Mouse (Mus musculus): Measurements from ENCODE around the gene Syn1.
A peak's percentile ranks its signal among the peaks of the same experiment; 100 is the strongest.

Syn1 gene

DNA sequence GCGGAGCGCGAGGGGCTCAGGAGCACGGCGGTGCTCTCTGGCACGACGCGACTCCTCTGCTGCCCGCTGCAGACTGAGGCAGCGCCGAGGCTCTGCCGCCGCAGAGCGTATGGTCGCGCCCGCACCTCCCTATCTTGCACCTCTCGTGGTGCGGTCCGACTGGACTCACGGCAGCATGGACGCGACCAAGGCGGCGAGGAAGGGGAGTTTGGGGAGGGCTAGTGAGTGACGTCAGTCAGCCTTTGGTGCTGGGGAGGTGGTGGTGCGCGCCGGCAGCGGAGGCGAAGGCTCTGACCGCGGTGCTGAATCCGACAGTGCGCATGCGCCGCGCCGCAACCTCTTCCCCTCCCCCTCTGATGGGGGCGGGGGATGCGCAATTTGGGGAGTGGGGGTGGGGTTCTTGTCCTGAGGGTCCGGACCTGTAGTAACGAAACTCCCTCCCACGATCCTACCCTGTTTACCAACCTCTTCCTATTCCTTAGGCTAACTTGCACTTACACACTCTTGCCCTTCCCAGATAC, at the start of gene Syn1:
Gene Syn1 (minus strand): TSS at position 161 of the 521 bp plus-strand sequence.
- peak; percentile 98 for DNase-seq (ENCODE audit: low read depth, low spot score)

DNA sequence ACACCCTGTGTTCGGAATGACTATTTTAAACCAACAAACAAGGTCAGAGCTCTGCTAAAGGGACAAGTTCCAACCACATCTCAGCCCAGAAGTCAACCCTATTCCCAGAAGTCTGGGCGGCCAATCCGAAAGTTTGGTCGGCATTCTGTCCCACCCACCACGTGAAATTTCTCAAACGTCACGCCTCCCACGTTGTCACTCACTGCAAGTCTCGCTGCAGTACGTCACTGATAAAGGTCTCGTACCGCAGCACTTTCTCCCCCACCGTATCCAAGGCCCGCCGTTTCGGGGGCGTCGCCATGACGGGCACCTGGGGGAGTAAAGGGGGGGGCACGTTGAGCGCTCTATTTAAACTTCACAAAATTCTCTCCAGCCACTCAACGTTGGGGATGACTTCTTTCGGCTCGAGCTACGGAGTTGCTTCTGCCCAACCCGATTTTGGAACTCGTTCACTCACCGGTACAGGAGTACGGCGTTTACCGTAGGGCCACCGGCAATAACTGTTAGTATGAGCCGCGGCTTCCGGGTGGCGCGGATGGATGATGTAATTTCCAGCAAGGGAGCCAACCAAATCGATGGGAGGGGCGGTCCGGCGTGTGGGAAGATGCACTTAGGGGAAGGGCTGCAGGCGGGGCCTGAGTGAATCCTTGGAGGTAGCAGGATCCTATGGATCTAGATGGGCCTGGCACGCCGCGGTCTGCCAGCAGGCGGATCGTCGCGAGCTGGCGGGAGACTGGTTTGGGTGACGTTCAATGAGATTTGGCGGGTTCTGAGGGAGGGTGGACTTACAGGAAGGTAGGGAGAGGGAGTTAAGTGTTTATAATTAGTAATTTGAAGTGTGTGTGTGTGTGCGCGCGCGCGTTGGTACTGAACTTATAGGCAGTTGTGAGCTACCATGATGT, 40.9 kb upstream of the Syn1 start, which contains the start of gene Uxt:
Gene Uxt (minus strand): TSS at position 541 of the 902 bp plus-strand sequence.
- DNase-seq (ENCODE audit: low read depth, low spot score), result peak; percentile 96

DNA sequence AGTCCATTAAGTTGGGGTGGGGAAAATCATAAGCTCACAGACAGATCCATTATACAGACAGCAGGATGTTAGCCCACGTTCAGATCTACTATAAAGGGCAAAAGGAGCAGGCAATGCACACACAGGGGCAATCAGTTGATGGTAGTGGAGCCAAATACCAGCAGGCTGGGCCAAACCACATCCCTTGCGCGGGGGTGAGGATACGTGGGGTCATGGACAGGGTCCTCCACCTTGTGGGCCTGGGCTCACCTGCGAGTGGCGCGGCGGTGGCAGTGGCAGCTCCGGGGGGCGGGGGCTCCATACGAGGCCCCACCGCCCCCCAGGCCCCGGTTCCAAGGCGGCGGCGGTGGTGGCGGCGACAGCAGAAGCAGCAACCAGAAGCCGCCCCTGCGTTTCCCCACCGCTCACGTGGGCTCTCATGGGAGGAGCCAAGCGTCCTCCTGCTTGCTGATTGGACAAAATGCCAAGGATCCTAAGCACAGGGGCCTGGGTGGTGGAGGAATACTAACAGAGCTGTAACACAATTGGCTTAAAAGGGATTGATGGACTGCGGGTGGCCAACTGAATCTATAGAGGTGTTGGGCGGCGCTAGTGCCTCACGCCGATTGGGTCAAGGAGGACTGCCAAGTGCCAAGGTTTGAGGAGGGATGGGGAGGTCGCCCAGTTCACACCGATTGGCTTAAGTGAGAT, 29.5 kb upstream of the Syn1 start, which contains the start of gene Elk1:
Gene Elk1 (minus strand): TSS at position 418 of the 690 bp plus-strand sequence.
- DNase-seq (ENCODE audit: low read depth, low spot score), result peak; percentile 98

DNA sequence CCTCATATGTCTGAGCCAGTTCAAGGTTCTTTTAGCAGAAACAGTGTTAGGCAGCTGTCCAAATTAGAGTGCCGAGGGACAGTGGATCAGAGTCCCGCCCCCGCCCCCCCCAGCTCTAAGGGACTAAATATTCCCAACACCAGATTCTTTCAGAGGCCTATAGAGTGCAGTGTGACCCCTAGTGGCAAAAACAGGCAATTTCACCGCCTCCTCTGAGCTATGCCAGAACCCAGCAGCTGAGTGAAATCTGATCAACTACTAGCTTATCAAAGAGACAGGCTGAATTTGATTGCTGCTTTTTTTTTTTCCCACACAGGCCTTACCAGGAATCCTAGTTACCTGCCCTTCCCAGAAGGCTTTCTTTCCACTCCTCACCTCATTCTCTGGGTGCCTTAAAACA, 25.3 kb upstream of the Syn1 start:
- DNase-seq (ENCODE audit: low read depth, low spot score), result peak; percentile 71

DNA sequence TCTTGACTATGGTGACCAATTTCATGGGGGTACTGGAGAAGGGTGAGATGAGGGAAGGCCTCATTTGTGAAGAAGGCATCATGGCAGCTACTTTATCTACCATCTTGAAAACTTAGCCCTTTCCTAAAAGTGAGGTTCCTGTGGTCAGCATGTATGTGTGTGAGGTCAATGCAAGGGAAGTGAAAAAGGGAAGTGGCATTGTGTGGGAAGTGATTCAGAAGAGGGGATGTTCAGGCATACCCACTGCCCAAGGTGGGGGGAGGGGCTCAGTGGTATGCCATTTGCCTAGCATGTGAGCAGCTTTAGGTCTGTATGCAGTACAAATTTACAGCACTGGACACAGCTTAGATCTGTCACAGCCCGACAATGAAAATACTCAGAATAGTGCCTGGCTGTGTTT, 11.2 kb upstream of the Syn1 start:
- DNase-seq (ENCODE audit: low read depth, low spot score), result no peak

DNA sequence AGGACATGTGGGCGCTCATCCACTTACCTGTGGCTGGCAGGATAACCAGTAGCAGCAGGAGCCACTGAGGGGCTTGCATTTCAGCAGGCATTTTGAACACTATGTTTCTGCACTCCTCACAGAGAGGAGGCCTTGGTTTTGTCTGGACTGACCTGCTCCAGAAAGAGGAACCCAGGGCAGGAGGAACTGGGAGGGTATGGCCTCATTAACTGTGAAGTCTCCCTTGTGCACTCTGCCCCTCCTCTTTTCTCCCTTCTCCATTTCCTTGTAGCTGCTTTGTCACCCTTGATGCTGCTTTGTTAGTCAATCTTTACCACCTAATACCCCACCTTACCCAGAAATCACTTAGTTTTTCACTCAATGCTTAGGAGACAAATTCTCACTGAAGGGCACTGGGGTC, 10.6 kb upstream of the Syn1 start, which contains the start of gene Cfp:
Gene Cfp (minus strand): TSS at position 192 of the 400 bp plus-strand sequence.
- DNase-seq (ENCODE audit: low read depth, low spot score), result no peak

DNA sequence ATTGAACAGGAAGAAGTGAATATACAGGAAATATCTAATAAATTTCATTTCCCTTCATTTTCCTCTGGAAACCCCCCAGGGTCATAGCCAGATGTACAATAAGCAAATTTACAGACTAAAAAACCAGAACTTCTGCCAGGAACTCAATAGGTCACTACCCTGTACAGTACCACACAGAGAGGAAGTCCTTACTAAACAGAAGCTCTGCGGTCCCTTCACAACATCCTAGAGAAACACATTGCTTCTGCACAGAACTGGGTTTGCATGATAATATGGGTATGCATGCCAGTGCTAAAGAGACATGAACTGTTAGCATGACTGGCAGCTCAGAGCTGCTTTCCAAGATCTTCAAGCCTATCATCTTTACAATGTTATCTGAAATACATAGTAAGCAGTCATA, 9.1 kb upstream of the Syn1 start:
- no peak for DNase-seq (ENCODE audit: low read depth, low spot score)

DNA sequence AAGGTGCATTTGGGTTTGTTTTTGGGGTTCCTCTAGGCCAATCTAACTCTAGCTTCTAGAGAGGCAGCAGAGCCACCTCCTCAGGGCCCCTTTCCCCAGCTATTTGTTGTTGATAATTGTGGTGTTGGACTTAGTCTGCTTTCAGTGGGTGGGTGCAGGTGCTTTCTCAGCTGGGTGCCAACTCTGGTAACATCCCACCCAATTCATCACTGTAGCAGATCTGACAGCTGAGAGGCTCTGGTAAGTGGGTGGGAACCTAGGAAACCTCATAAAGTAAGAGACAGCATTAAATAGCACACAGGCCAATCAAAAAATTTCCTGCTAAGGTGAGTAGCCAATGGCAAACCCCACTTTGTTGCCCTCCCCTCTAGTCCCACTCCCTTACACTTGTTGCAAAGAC, 4.2 kb upstream of the Syn1 start:
- peak; percentile 65 for DNase-seq (ENCODE audit: low read depth, low spot score)

DNA sequence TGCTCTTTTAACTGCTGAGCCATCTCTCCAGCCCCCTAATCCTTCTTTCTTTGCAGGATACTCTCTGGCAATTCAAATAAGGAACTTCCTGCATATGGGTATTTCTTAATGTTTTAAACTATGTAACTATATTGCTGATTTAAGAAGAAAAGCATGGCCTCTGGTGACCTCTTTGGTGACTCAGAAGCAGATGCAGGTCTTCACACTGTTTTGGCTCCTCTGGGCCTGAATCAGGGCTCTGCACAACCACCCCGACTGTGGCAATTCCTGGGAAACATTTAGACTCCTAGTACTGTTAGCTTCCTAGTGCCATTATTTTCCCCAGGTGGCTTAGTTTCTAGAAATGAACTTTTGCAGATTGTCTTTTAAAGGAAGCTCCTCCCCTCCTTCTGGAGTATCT, 2.7 kb upstream of the Syn1 start:
- peak; percentile 20 for DNase-seq (ENCODE audit: low read depth, low spot score)

DNA sequence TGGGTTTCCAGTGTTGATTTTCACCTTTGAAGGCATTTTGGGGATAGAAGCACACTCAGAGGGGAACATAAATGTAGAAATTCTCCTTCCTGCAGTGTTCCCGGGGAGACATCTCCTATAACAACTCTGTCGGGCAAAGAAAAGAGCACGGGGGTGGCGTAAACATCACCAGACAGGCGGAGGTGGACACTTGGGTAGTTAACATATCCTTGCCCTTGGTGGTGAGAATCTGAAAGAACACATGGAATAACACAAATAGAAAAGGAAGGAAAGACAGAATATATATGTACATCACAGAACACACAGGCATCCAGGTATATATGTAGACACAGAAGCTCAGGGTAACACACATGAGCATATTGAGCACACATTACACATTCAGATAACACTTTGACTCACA, 562 bp upstream of the Syn1 start:
- DNase-seq (ENCODE audit: low read depth, low spot score), result peak; percentile 57

DNA sequence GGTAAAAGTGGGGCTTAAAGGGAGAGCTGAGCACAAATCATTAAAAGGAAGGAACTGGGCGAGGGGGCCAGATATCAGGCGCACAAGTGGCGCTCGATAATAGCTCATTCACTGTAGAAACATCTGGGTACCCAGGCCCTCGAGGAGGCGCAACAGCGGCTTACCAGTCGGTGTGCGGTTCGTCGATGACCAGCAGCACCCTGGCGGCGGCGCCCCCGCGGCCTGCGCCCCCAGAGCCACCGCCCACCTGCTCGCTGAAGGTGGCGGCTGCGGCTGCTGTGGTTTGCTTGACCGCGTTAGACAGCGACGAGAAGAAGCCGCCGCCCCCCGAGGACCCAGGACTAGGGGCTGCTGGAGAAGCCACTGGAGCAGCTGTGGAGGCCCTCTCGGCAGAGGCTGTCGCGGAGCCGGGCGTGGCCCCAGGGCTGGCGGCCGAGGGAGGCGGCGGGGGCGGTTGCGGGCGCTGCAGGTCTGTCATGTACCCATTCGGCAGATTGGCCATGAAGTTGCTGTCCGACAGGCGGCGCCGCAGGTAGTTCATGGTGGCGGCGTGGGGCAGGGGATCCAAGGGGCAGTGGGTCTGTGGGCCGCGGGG, 458 bp downstream of the Syn1 start:
- DNase-seq (ENCODE audit: low read depth, low spot score), result no peak

DNA sequence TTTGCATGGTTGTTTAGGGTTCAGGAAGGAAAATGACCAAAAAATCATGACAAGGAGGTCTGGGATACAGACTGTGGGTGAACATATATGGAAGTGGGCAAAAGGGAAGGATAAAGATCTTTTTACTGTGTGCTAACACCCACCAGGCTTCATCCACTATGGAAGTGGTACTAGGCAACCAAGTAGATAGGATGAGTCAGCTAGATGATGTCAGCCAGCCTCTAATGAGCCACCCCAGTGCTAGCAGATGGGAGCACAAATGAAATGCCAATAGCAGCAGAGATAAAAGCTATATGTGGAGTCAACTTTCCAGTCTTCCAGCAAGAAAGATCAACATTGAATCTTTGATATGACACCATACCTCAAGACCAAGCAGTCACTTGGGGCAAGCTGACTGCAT, 5.7 kb downstream of the Syn1 start:
- DNase-seq (ENCODE audit: low read depth, low spot score), result peak; percentile 83

DNA sequence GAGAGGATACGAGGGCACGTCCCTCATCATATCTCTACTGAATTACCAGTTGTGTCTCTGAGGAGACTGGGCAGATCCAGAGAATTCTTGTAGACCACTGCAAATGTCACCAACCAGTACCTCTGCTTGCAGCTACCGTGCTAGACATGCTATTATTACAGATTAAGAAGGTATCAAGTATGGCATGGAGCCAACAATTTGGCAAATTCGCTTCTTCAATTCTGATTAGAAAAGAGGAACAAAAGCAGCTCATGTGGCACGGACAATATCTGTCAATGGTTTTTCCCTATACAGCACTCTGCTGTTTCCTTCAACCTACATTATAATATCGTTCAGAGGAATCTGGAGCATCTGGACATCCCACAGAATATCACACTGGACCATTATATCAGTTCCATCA, 7.1 kb downstream of the Syn1 start:
- no peak for DNase-seq (ENCODE audit: low read depth, low spot score)

DNA sequence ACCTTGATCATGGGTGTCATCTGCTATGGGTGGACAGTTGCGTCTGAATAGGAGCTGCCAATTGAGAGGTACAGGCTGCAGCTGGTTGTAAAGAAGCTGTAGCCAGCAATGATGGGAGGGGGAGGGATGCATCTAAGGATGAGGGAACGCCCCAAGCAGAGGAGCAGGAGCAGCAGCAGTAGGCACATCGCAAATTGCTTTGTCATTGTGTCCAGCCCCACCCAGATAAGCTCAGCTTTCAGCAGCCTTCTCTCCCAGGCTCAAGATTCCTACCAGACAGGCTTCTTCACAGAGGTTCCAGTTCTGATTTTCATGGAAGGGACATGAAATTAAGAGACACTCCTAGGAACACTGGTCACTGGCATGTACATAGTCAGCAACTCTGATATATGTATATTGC, 10.7 kb downstream of the Syn1 start:
- peak; percentile 35 for DNase-seq (ENCODE audit: low read depth, low spot score)

DNA sequence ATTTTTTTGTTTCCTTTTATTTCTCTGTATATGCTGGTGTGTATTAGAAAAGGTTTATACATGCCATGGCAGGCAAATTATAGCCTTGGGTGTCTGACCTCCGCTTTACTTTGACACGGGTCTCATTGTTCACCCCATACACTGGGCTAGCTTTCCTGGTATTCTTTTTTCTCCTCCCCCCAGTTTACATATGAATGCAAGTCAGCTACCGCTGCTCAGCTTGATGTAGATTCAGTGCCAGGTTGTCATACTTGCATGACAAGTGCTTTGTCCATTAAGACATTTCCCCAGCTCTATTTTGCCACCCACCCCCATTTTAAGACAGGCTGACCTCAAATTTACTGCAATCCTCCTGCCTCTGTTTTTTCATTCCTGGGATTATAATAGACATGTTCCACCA, 45.6 kb downstream of the Syn1 start:
- DNase-seq (ENCODE audit: low read depth, low spot score), result no peak

DNA sequence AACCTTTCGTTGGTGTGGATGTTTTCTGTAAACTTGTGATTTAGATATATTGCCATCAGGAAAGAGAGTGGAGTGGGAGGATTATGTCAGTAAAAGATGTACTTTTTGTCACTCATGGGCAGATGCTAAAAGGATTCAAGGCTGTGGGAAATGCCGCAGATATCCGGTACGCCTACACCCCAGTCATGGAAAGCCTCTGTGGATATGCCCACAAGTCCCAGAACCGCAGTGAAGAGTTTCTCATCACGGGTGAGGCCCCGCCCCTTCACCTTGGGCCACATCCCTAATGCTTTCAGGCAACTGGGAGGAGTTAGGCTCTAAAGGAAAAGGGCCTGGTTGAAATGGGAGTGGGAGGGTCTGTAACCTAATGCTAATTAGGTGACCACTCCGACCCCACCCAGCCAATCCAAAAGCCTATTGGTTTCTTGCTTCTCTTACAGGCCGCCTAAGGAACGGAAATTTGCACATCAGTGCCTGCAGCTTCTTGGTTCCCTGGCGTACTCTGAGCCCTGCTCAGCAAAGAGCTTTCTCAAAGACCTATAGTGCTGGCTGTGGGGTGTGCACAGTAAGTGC, 47.8 kb downstream of the Syn1 start:
- peak; percentile 55 for DNase-seq (ENCODE audit: low read depth, low spot score)

DNA sequence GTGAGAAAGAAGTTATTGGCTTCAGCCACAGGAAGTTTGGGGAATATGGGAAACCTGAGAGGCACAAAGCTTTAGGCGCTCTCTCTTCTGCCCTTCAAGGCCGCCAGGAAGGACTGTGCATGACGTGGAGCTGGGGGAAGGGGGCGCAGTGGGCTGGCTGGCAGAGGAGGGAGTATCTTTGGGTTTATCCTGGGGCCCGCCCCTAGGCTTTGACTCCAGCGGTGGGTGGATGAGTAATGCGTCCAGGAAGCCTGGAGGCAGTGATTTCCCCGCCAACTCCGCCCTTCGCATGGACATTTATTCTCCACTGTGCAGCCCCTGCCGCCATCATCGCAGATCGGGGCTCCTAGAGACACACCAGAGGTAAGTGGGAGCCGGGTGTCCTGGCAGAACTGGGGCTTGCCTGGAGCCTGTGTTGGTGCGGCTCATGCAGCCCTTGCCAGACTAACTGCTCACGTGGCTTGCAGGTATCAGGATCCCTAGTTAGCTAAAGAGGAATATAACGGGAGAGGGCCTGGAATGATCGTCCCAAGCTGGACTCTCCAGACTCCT, 50.8 kb downstream of the Syn1 start, which contains the start of gene Timp1:
Gene Timp1 (plus strand): TSS at position 205 of the 552 bp plus-strand sequence.
- DNase-seq (ENCODE audit: low read depth, low spot score), result peak; percentile 42

DNA sequence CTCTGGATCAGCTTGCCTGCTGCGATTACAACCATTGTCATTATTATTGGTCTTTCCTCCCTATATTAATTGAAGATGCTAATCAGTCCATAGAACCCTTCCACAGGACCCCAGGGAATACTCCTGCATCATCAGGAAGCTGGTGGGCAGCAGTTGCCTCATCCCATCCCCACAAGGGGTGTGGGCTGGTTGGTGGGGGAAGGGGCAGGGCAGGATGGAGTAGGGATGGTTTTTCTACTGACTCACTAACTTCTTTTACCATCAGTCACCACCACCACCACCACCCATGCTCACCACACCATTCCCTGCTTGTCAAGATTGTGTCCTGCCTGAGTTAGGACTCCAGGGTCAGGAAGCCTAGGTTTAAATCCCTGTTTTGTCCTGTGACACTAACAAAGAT, 51.6 kb downstream of the Syn1 start:
- DNase-seq (ENCODE audit: low read depth, low spot score), result no peak

DNA sequence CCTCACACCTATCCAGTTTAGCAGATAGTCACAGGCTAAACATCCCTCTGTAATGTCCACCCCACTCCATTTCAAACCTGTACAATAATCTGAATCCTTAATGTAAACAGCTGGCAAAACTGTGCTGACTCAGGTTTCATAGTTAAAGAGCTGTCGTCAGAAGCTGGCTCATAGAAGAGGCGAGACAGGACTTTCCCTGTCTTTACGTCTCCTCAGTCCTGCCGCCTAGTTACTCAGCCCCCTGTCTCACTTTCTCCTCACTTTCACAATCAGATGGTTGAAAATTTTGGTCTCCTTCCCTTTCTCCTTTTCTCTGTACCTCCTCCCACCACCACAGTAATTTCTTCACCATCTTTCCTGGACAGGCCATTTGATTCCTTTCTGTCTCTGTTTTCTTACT, 52.7 kb downstream of the Syn1 start:
- no peak for DNase-seq (ENCODE audit: low read depth, low spot score)

DNA sequence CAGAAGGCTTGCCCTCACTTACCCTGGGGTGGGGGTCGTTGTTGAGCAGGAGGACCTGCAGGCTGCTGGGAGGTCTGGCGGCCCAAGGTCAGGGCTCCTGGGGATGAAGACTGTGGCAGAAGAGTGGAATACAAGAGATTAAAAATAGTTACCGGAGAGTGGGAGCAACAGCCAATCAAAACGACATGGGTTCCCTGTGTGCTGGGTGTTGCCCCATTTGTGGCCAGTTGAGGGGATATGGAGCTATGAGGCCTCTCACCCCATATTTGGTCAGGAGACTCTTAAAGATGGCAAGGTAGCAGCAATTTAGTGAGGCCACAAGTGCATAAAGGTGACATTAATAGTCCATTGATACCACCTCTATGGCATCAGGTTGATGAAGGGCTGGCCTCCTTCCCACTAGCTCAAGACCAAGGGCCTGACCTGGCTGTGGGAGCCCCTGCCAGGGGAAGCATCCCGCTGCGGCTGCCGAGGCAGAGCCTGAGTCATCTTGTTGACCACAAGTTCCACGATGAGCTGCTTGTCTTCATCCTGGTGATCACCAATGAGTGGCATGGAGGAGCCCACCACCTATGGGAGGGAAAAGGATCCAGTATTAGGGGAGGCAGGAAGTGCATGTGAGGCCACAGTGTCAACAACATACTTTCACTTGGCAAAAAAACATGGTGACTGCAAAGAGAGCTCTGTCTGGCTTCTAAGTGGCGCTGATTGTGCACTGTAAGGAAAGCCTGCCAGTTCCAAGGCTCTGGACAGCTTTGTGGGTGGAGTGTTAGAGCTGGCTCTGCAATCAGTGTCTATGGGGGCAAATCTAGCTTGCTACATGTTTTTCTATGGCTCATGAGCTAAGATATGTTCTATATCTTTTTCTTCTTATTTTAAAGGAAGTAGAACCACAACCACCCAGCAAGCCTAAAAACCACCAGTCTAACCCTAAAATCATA, 57.4 kb downstream of the Syn1 start:
- peak; percentile 73 for DNase-seq (ENCODE audit: low read depth, low spot score)

Measured in brain, adult 2 months (tissue).